Mouse (Mus musculus): ENCODE results near the gene Grk5. TPM values are rescaled to one million over a fixed set of nuclear protein-coding genes. Genes with fewer than 3 reads are reported as not detected.

Gene Grk5
- polyA plus RNA-seq (2015; fragmentation: Nextera tagmentation; extraction: Ambion mirVana), result 2.4 and 3.0 TPM in 2 replicates

GRCm38 (mm10) chr19:60889714-60890315 lies at the start of gene Grk5:
Gene Grk5, plus strand, starts transcription at chr19:60889749.

GRCm38 (mm10) chr19:60860868-60861700 lies 28.5 kb upstream of the Grk5 start, which contains the start of gene Sfxn4:
Gene Sfxn4, minus strand, starts transcription at chr19:60861479.

DNA sequence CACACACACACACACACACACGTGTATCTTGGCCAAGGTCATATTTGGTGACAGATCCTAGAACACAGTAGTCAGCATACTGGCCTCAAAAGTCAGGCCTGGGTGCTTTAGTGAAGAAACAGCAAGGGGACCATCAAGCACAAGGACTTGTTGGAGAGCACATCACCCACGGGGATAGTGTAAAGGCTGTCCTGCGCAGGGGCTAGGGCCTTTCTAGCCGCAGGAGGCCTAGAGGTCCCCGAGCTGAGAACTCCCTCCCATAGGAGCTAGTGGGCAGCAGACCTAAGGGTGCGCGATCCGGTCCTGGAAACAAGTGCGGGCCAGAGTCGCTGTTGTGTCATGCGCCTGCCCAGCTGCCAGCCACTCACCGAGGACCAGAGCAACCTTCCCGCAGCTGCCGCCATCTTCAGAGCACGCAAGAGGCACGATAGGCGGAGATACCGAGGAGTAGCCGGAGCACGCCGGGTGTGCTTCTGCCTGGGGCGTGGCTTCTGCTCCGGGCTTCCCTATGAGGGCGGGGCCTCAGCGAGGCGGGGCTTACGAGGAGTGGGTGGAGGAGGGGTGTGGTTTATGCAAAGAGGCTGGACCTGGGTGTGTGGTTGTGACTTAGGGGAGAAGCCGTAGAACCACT lies 15.4 kb upstream of the Grk5 start, which contains the start of gene Prdx3:
Gene Prdx3 (minus strand): TSS at position 493 of the 631 bp plus-strand sequence.

DNA sequence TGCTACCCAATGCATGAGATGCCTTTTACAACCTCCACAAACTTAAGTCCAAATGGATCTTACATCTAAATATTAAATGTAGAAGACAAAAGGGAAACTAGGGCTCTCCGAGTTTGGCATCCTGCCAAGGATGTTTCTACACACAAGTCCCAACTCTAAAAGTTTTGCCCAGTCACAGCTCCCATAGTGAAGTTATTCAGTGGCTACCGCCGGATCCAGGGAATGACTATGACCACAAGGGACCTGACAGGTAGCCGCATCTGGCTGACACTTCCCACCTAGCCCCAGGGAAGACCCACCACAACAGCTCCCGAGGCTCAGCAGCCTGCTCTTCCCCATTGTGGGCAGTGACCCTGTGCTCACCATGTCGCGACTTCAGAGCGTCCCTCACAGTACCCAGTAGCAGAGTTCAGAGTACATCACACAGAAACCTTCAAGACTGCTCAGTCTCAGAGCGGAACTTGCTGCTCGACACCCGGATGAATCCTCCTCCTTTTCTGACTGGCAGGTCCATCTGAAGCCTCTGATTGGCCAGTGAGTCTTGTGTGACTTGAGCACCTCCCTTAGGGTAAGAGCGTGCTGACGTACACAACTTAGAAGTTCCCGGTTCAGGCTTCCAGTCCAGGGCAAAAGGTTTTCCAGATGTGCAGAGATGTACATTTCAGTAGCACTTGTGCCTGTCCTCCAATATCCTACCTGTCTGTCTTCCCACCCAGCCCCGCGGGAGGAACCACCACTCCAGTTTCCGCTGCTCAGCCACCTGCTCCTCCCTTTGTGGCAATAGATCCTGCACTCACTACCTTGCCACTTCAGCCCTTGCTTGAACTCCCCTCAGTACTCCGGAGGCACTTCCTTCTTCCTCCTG lies 251.0 kb downstream of the Grk5 start, which contains the start of gene Zfp950:
Gene Zfp950 (minus strand): TSS at position 499 of the 865 bp plus-strand sequence.

Other genes starting within 250 kb of the Grk5 start
- gene Nanos1, start 133.8 kb upstream of the Grk5 start, polyA plus RNA-seq (2015; fragmentation: Nextera tagmentation; extraction: Ambion mirVana), result 0.30 and 0.88 TPM in 2 replicates
- gene Eif3a, start 99.1 kb upstream of the Grk5 start, polyA plus RNA-seq (2015; fragmentation: Nextera tagmentation; extraction: Ambion mirVana), result 78.3 and 87.4 TPM in 2 replicates
- gene Fam45a, start 78.2 kb upstream of the Grk5 start, polyA plus RNA-seq (2015; fragmentation: Nextera tagmentation; extraction: Ambion mirVana), result 25.1 and 29.6 TPM in 2 replicates
- 2.3 and 3.2 TPM in 2 replicates for gene Sfxn4, start 28.3 kb upstream of the Grk5 start, polyA plus RNA-seq (2015; fragmentation: Nextera tagmentation; extraction: Ambion mirVana)
- 180 and 192 TPM in 2 replicates for gene Prdx3, start 15.2 kb upstream of the Grk5 start, polyA plus RNA-seq (2015; fragmentation: Nextera tagmentation; extraction: Ambion mirVana)

Measured in urinary bladder, postnatal 0 days (tissue).